ENCODE assay signal across 8 mouse cellular contexts in genomic region chr2:146512581-146512920, GRCm38 (mm10). TPM values are rescaled to one million over a fixed set of nuclear protein-coding genes. Genes with fewer than 3 reads are reported as not detected.
DNase-seq lines count a peak whose midpoint lies in the region; ATAC-seq lines count a peak whose summit lies in the region.

No protein-coding gene starts in this region.

- peak overlapping the region; percentile 42; the same call in 1 of the 2 replicates for H3K4me2 ChIP-seq in forebrain, embryonic 13.5 days
- peak overlapping the region; percentile 48 for H3K4me2 ChIP-seq in intestine, embryonic 14.5 days (ENCODE audit: low read length)
- H3K4me2 ChIP-seq in lung, embryonic 16.5 days (ENCODE audit: low read depth, low read length), result peak overlapping the region; percentile 56

- H3K4me1 ChIP-seq in forebrain, embryonic 13.5 days, result peaks cover 16% of the 10 kb centered on the region
- H3K4me1 ChIP-seq in intestine, embryonic 14.5 days (replicated peaks; ENCODE audit: control insufficient read depth, insufficient read depth, low read length), result peaks cover 5% of the 10 kb centered on the region
- H3K4me1 ChIP-seq in lung, embryonic 16.5 days (replicated peaks; ENCODE audit: control insufficient read depth, insufficient read depth, low read length), result peaks cover 4% of the 10 kb centered on the region; the same call in 1 of the 2 replicates

- H3K9ac ChIP-seq in forebrain, embryonic 13.5 days, result no peak overlapping the region
- no peak overlapping the region for H3K9ac ChIP-seq in intestine, embryonic 14.5 days (ENCODE audit: low read length)
- no peak overlapping the region; the same call in 1 of the 2 replicates for H3K9ac ChIP-seq in lung, embryonic 16.5 days (ENCODE audit: low read length)

- DNase-seq in left cerebral cortex, adult 8-10 months (ENCODE audit: low spot score in 2 of 2), result peak; percentile 8 to 33
- DNase-seq in left cerebral cortex, adult 18-20 months (ENCODE audit: low spot score in 2 of 2), result no peak
- no peak for DNase-seq in intestine, embryonic 14.5 days (ENCODE audit: low spot score)
- no peak for DNase-seq in ovary, postnatal 10 days (ENCODE audit: low spot score)
- no peak for DNase-seq in right cerebral cortex, postnatal 25 days
- no peak for DNase-seq in layer of hippocampus, adult 11-12 months (ENCODE audit: low spot score)

- H3K9me3 ChIP-seq in forebrain, embryonic 13.5 days (replicated peaks), result no peaks in the 10 kb centered on the region
- no peaks in the 10 kb centered on the region for H3K9me3 ChIP-seq in intestine, embryonic 14.5 days (ENCODE audit: control insufficient read depth, low read length)
- H3K9me3 ChIP-seq in lung, embryonic 16.5 days (ENCODE audit: control insufficient read depth, low read length), result no peaks in the 10 kb centered on the region

- H3K27ac ChIP-seq in forebrain, embryonic 13.5 days, result no peak overlapping the region
- no peak overlapping the region for H3K27ac ChIP-seq in intestine, embryonic 14.5 days (ENCODE audit: low read depth)
- no peak overlapping the region for H3K27ac ChIP-seq in lung, embryonic 16.5 days (ENCODE audit: low read length)

- no peak; the same call in 1 of the 2 replicates for ATAC-seq in forebrain, embryonic 13.5 days
- ATAC-seq in intestine, embryonic 14.5 days (replicated peaks; ENCODE audit: low FRiP score, low TSS enrichment, low read depth), result peak; percentile 12; the same call in 1 of the 2 replicates
- no peak for ATAC-seq in lung, embryonic 16.5 days (ENCODE audit: low read depth)

- H3K4me3 ChIP-seq in forebrain, embryonic 13.5 days, result no peak overlapping the region
- H3K4me3 ChIP-seq in intestine, embryonic 14.5 days (ENCODE audit: low read depth, low read length), result peak overlapping the region; percentile 81; the same call in 1 of the 2 replicates
- H3K4me3 ChIP-seq in lung, embryonic 16.5 days (ENCODE audit: low read length), result peak overlapping the region; percentile 33

- no peaks in the 10 kb centered on the region for H3K27me3 ChIP-seq in forebrain, embryonic 13.5 days
- no peaks in the 10 kb centered on the region for H3K27me3 ChIP-seq in intestine, embryonic 14.5 days (replicated peaks; ENCODE audit: control insufficient read depth, insufficient read depth, low read length)
- no peaks in the 10 kb centered on the region for H3K27me3 ChIP-seq in lung, embryonic 16.5 days (ENCODE audit: control insufficient read depth, insufficient read depth, low read depth, low read length)

- no peaks in the 10 kb centered on the region for H3K36me3 ChIP-seq in forebrain, embryonic 13.5 days (ENCODE audit: poor library complexity, severe bottlenecking)
- no peaks in the 10 kb centered on the region for H3K36me3 ChIP-seq in intestine, embryonic 14.5 days (ENCODE audit: control insufficient read depth, insufficient read depth, low read length)
- no peaks in the 10 kb centered on the region for H3K36me3 ChIP-seq in lung, embryonic 16.5 days (ENCODE audit: control insufficient read depth, insufficient read depth, low read length)

- 81% methylated on average over 2 of the region's 2 CpGs for WGBS in forebrain, embryonic 13.5 days
- 68% methylated on average over 2 of the region's 2 CpGs for WGBS in intestine, embryonic 14.5 days
- 60% methylated on average over 2 of the region's 2 CpGs for WGBS in lung, embryonic 16.5 days

RNA-seq across cellular contexts. Expression of gene Ralgapa2, which starts 0.4 kb away (rescaled TPM):
- total RNA-seq in left cerebral cortex, adult 8-10 months (2022), result 10 to 100 TPM; 19.6 to 23.7 (median 20.7) TPM
- total RNA-seq in left cerebral cortex, adult 18-20 months (2021), result 10 to 100 TPM; 19.2 to 19.7 TPM
- 12.8 and 13.8 TPM in 2 replicates for polyA plus RNA-seq in forebrain, embryonic 13.5 days (2015; fragmentation: Nextera tagmentation; extraction: Ambion mirVana)
- polyA plus RNA-seq in intestine, embryonic 14.5 days (2014; fragmentation: Nextera tagmentation; extraction: Ambion mirVana), result 11.0 and 13.1 TPM in 2 replicates
- polyA plus RNA-seq in lung, embryonic 16.5 days (2015; fragmentation: Nextera tagmentation; extraction: Ambion mirVana), result 8.4 TPM in 2 replicates

Comparison
In these comparisons a context has a peak if more than half of its experiments do, and no peak if none do; other contexts are left out.
1. DNase-seq: peak in left cerebral cortex, adult 8-10 months (2 of 2); none in left cerebral cortex, adult 18-20 months (0 of 2), intestine, embryonic 14.5 days (single experiment), ovary, postnatal 10 days (single experiment), right cerebral cortex, postnatal 25 days (single experiment) and layer of hippocampus, adult 11-12 months (single experiment).
2. Peak in every context shown above with its lines, with median percentiles within 50 percentile points of each other: H3K4me2 ChIP-seq.